Mouse (Mus musculus) embryonic facial prominence, embryonic 15.5 days (tissue): ENCODE results near the gene Etnppl. TPM values are rescaled to one million over a fixed set of nuclear protein-coding genes. Genes with fewer than 3 reads are reported as not detected.

Source experiments
- ATAC-seq: fragments of 200-750 bp; cut with Nextera tagmentation; 2 replicates; pipeline ENCODE4 v1.8.0; 2017; ENCODE audit warnings: low read depth, moderate TSS enrichment; ENCODE audit not compliant: insufficient number of reproducible peaks, low FRiP score, low TSS enrichment
- H3K27ac ChIP-seq: fragments of 300-500 bp; sonication (generic); replicated peaks from 2 replicates; pipeline ENCODE4 v1.5.1; 2015; ENCODE audit warnings: mild to moderate bottlenecking, inconsistent platforms
- H3K27me3 ChIP-seq: fragments of 300-500 bp; sonication (generic); 2 replicates; pipeline ENCODE4 v1.6.1; 2015; ENCODE audit warnings: inconsistent platforms
- H3K36me3 ChIP-seq: fragments of 300-500 bp; sonication (generic); 2 replicates; pipeline ENCODE4 v1.6.1; 2015; ENCODE audit warnings: mild to moderate bottlenecking, inconsistent platforms
- H3K4me1 ChIP-seq: fragments of 300-500 bp; sonication (generic); 2 replicates; pipeline ENCODE4 v1.6.1; 2015; ENCODE audit warnings: inconsistent platforms
- H3K4me2 ChIP-seq: fragments of 300-500 bp; sonication (generic); replicated peaks from 2 replicates; pipeline ENCODE4 v1.6.1; 2015; ENCODE audit warnings: mild to moderate bottlenecking, inconsistent platforms
- H3K4me3 ChIP-seq: fragments of 300-500 bp; sonication (generic); replicated peaks from 2 replicates; pipeline ENCODE4 v1.5.1; 2015; ENCODE audit warnings: mild to moderate bottlenecking, inconsistent platforms
- H3K9ac ChIP-seq: fragments of 300-500 bp; sonication (generic); 2 replicates; pipeline ENCODE4 v1.6.1; 2015; ENCODE audit warnings: inconsistent platforms
- H3K9me3 ChIP-seq: fragments of 300-500 bp; sonication (generic); replicated peaks from 2 replicates; pipeline ENCODE4 v1.6.1; 2016; ENCODE audit warnings: inconsistent platforms
- WGBS: fragments of 180-500 bp; shearing (Covaris S2); methylation state at CpG from one replicate; pipeline ENCODE4 v1.1.7; 2015; 5-methylcytosine and 5-hydroxymethylcytosine counted together
- polyA plus RNA-seq: library from polyadenylated mRNA; unstranded; fragments of >200 nt; fragmentation: Nextera tagmentation; extraction: Ambion mirVana; gene quantifications from 2 replicates; pipeline ENCODE4 v1.2.1, GENCODE M21; 2015

Gene Etnppl
- polyA plus RNA-seq, 1 experiment from 2014 or later, result 0.09 TPM

DNA sequence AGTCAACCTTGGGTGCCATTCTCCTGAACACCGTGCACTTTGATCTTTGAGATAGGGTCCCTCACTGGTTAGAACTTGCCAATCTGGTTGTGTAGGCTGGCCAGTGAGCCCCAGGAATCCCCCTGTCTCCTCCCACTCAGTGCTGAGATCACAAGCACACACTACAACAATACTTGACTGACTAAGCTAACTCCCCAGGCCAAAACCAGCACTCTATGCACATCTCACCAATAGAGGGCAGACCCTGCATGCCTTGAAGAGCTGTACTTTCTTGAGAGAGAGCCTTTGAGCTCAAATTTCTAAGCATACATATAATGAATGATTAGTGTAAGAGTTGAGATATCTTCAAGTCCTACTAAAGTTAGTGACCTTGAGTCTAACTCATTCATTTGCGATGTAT lies 9.3 kb upstream of the Etnppl start:
- Histone ChIP-seq H3K36me3 (no peaks in the 10 kb centered on the region), H3K27me3 (no peaks in the 10 kb centered on the region), H3K4me3 (no peak overlapping the region), H3K4me1 (no peaks in the 10 kb centered on the region), H3K9ac (no peak overlapping the region), H3K4me2 (no peak overlapping the region), H3K27ac (no peak overlapping the region), H3K9me3 (no peaks in the 10 kb centered on the region)
- 78% methylated on average over 2 of the region's 2 CpGs for WGBS
- ATAC-seq, result no peak

DNA sequence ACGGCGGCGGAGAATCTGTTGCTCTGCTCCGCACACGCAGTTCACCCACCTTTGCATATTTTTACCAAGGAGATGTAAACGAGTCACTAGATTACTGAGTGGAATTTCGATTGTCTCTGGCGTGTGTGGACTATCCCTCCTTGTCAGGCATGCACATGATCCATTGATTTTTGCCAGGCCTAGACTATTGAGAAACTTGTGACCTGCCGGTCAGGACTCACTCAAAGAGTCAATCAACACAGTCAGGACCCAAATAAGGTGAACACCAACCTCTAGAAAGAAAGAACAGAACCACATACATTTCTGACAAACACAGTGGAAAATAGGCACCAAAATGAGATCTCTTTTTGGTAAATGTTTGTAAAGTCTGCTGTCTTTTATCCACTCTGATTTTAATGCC lies 2.8 kb upstream of the Etnppl start:
- Histone ChIP-seq H3K9me3 (no peaks in the 10 kb centered on the region), H3K4me3 (no peak overlapping the region), H3K4me1 (peaks cover 9% of the 10 kb centered on the region), H3K27me3 (peaks cover 2% of the 10 kb centered on the region; the same call in 1 of the 2 replicates), H3K27ac (no peak overlapping the region), H3K9ac (no peak overlapping the region), H3K4me2 (no peak overlapping the region), H3K36me3 (no peaks in the 10 kb centered on the region)
- WGBS, result 85% methylated on average over 9 of the region's 9 CpGs
- ATAC-seq, result no peak

DNA sequence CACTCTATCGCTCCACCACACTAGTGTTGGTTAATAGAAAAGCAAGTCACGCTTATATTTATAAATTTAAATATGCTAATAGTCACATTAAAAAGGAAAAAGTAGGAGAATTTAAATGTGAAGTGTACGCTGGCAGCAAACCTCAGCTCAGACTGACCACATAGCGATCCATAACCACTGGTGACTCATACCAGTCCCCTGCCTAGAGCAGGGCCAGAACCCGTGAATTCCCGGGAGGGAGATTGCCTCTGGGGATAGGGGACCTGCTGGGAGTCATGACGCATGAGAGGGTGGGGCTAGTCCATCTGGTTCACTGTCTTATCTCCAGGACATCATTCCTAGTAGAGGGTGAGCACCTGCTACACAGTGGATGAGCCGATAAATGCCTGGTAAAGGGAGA lies 1.6 kb upstream of the Etnppl start:
- H3K4me1 ChIP-seq, result peaks cover 9% of the 10 kb centered on the region
- 0 out of 2 replicates have a peak, but pooled peaks have one; percentile 54 for ATAC-seq
- no peak overlapping the region for H3K4me2 ChIP-seq
- H3K9me3 ChIP-seq, result no peaks in the 10 kb centered on the region
- no peak overlapping the region for H3K4me3 ChIP-seq
- H3K27ac ChIP-seq, result no peak overlapping the region
- H3K9ac ChIP-seq, result no peak overlapping the region
- no peaks in the 10 kb centered on the region for H3K36me3 ChIP-seq
- H3K27me3 ChIP-seq, result peaks cover 2% of the 10 kb centered on the region; the same call in 1 of the 2 replicates
- WGBS, result 50% methylated on average over 8 of the region's 8 CpGs

DNA sequence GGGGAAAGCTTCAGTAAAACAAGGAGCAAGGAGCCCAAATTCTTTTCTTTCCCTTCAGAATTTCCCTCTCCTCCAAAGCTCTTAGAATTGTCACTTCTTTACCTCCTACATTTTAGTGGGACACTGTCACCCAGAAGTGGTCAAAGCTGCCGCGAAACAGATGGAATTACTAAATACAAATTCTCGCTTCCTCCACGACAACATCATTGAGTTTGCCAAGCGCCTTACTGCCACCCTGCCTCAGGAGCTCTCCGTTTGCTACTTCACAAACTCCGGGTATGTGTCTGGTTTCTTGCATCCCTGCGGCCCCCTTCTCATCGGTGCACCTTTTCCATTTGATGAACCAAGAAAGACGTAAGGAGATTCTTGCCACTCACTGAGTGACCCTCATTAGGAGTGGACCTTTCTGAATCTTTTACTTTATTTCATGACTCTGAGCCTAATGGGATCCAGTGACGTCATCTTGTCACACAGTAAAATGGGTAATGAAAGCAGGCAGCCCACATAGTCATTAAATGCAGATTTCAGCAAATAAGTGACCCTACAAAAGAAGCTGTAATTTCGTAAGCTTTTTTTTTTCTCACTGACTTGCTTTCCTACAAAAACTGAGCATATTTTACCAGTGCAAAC lies 3.4 kb downstream of the Etnppl start:
- Histone ChIP-seq H3K4me3 (no peak overlapping the region), H3K4me1 (peaks cover 9% of the 10 kb centered on the region), H3K4me2 (no peak overlapping the region), H3K27ac (no peak overlapping the region), H3K27me3 (peaks cover 2% of the 10 kb centered on the region; the same call in 1 of the 2 replicates), H3K9me3 (no peaks in the 10 kb centered on the region), H3K36me3 (no peaks in the 10 kb centered on the region), H3K9ac (no peak overlapping the region)
- ATAC-seq, result no peak
- WGBS, result 66% methylated on average over 12 of the region's 12 CpGs

DNA sequence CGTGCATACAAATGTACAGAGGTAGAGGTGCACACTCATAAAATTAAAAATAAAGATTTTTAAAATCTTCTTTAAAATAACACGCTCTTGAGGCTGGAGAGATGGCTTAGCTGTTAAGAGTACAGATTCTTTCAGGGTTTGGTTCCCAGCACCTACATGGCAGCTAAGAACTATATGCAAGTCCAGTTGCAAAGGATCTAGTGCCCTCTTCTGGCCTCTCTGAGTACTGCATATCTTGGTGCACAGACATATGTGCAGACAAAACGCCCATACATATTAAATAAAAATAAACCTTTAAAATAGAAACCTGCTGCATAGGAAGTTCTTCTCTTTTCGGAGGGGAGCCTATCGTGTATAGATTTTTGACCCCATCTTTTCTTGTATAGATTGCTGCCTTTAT lies 11.1 kb downstream of the Etnppl start:
- Histone ChIP-seq H3K4me2 (no peak overlapping the region), H3K27me3 (no peaks in the 10 kb centered on the region), H3K9ac (no peak overlapping the region), H3K4me3 (no peak overlapping the region), H3K9me3 (no peaks in the 10 kb centered on the region), H3K27ac (no peak overlapping the region), H3K4me1 (no peaks in the 10 kb centered on the region), H3K36me3 (no peaks in the 10 kb centered on the region)
- no peak for ATAC-seq
- WGBS, result 92% methylated on average over 5 of the region's 5 CpGs

DNA sequence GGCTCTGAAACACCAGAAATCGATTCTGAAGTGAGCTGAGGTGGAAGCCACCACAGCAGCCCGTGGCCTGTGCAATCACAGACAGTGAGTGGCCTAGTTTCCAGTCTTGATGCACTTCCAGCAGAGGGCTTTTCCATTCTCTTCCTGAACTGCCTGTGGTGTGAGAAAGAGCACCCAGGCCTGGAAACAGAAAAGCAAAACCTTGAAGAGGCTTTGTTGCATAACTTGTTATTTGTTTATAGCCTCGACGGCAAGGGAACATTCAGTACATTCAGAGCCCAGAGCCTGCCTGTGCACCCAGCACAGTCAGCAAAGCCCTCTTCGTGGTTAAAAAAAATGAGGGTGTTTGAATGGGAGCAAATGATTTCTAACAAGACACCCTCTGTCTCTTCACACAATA lies 16.6 kb downstream of the Etnppl start:
- Histone ChIP-seq H3K36me3 (no peaks in the 10 kb centered on the region), H3K27me3 (no peaks in the 10 kb centered on the region), H3K4me2 (no peak overlapping the region), H3K27ac (no peak overlapping the region), H3K9me3 (no peaks in the 10 kb centered on the region), H3K4me3 (no peak overlapping the region), H3K4me1 (no peaks in the 10 kb centered on the region), H3K9ac (no peak overlapping the region)
- no peak for ATAC-seq
- WGBS, result 77% methylated on average over 5 of the region's 5 CpGs

DNA sequence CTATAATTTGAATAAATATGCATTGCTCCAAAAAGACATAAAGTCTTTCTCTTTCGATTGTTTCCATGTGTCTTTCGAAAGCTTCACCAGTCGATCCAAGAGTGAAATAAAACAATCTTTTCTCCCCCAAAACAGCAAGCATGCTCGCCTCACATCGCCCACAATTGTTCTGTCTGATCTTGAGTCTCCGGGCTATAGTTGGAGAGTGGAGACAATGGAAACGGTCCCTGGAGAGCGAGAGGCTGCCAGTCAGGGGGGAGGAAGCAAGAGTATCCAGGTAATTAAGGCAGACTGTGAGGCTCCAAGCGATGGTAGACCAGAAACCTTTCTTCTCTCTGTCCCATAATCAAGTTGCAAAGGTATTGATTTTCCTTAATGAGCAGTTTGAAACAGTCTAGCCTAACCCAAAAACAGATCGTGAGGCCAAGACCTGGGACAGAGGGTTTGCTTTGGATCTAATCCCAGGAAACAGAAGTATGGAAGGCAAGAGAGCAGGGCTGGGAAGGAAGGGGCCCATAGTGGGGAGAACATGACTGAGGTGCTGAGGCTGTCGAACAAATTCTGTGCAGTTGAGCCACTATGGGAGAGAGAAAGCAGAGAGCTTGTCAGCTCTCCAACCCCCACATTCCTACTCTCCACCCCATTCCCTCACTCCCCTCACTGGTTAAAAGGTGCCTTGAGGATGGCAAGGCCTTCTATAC lies 29.0 kb downstream of the Etnppl start:
- no peaks in the 10 kb centered on the region for H3K27me3 ChIP-seq
- no peak overlapping the region for H3K9ac ChIP-seq
- ATAC-seq, result peak; percentile 72
- H3K9me3 ChIP-seq, result no peaks in the 10 kb centered on the region
- 37% methylated on average over 11 of the region's 11 CpGs for WGBS
- H3K27ac ChIP-seq, result peak overlapping the region; percentile 71
- peaks cover 17% of the 10 kb centered on the region; the same call in 1 of the 2 replicates for H3K4me1 ChIP-seq
- H3K36me3 ChIP-seq, result no peaks in the 10 kb centered on the region
- peak overlapping the region; percentile 21; the same call in 1 of the 2 replicates for H3K4me2 ChIP-seq
- H3K4me3 ChIP-seq, result no peak overlapping the region

DNA sequence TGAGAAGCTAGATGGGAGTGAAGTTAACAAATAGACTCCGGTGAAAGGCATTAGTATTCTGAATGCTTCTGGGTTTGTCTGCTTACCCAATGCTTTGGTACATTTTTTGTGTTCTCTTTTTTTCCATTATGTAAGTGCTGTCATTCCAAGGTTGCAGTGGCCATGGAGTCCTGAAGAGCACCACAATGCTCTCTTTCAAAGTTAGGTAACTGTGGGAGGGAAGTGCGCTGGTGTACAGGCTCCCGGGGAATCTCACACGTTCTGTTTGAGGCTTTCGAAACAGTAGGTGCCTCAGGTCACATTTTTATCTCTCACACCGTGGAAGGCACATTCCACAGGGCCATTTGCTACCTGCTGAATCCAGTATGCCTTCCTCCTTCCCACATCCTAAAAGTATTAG lies 32.3 kb downstream of the Etnppl start:
- no peak overlapping the region for H3K27ac ChIP-seq
- H3K4me1 ChIP-seq, result peaks cover 17% of the 10 kb centered on the region; the same call in 1 of the 2 replicates
- H3K36me3 ChIP-seq, result no peaks in the 10 kb centered on the region
- no peak overlapping the region for H3K4me2 ChIP-seq
- no peaks in the 10 kb centered on the region for H3K9me3 ChIP-seq
- WGBS, result 40% methylated on average over 6 of the region's 6 CpGs
- H3K27me3 ChIP-seq, result no peaks in the 10 kb centered on the region
- no peak for ATAC-seq
- no peak overlapping the region for H3K4me3 ChIP-seq
- H3K9ac ChIP-seq, result no peak overlapping the region

DNA sequence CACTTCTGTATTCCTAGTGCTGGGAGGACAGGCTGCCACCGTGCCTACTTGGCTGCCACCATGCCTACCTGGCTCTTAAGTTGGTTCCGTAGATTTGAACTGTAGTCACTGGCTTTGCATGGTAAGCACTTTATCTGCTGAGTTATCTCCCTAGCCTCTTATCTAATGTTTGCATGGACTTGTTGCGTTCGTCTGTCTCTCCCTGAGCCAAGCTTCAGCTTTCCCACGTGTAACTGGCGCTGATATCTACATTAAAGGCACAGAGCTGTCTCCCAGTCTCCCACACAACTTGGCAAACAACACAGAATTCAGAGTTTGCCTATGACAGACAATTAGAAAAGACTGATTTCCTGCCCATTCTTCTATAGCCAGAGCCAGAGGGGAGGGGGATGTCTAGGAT lies 43.4 kb downstream of the Etnppl start:
- Histone ChIP-seq H3K9ac (no peak overlapping the region), H3K9me3 (no peaks in the 10 kb centered on the region), H3K4me3 (no peak overlapping the region), H3K4me2 (no peak overlapping the region), H3K4me1 (no peaks in the 10 kb centered on the region), H3K36me3 (no peaks in the 10 kb centered on the region), H3K27me3 (no peaks in the 10 kb centered on the region), H3K27ac (no peak overlapping the region)
- ATAC-seq, result no peak
- WGBS, result 78% methylated on average over 6 of the region's 6 CpGs

DNA sequence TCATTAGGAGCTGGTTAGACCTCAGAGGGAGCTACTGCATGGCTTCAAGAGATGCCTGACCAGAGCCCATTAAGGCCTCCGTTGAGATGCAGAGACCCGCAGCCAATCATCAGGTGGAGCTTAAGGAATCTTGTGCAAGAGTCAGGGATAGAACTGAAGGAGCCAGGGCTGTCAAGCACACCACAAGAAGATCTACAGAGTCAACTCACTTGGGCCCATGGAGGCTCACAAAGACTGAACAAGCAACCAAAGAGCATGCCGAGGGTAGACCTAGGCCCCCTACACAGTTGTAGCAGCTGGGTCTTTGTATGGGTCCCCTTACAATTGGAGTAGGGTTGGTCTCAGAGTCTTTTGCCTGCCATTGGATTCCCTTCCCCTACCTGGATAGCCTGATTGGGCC lies 45.2 kb downstream of the Etnppl start:
- no peak for ATAC-seq
- 88% methylated on average over 3 of the region's 3 CpGs for WGBS
- H3K4me3 ChIP-seq, result no peak overlapping the region
- no peaks in the 10 kb centered on the region for H3K9me3 ChIP-seq
- no peaks in the 10 kb centered on the region for H3K4me1 ChIP-seq
- H3K9ac ChIP-seq, result no peak overlapping the region
- no peak overlapping the region for H3K4me2 ChIP-seq
- H3K27me3 ChIP-seq, result no peaks in the 10 kb centered on the region
- no peak overlapping the region for H3K27ac ChIP-seq
- H3K36me3 ChIP-seq, result no peaks in the 10 kb centered on the region

DNA sequence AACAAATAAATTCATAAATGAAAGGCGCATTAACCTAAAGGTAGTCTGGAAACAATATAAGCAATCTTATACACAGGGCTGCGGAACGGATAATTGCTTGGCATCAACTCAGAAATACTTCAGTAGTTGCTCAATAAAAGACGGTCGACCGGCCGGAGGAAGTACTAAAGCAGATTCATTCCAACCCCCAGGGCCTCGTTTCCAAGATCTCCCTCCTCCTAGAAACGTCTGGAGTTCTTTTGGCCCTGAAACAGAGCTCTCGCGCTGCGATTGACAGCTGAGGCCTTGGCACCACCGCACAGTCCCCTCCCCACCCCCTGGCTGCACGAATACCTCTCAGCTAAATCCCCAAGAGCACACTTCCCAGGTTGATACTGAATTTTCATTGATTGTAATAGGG lies 54.0 kb downstream of the Etnppl start:
- no peak overlapping the region for H3K4me2 ChIP-seq
- no peaks in the 10 kb centered on the region for H3K9me3 ChIP-seq
- H3K27ac ChIP-seq, result no peak overlapping the region
- WGBS, result 25% methylated on average over 14 of the region's 14 CpGs
- no peaks in the 10 kb centered on the region for H3K27me3 ChIP-seq
- no peak overlapping the region for H3K4me3 ChIP-seq
- H3K4me1 ChIP-seq, result 0 out of 2 replicates have a peak, but pooled peaks cover 7% of the 10 kb centered on the region
- H3K9ac ChIP-seq, result no peak overlapping the region
- ATAC-seq, result no peak
- H3K36me3 ChIP-seq, result no peaks in the 10 kb centered on the region
